Mouse (Mus musculus) heart, adult 2 months (tissue): ENCODE data around the gene 5530401A14Rik.

Source experiments
- CTCF ChIP-seq: fragments of 200-600 bp; IDR thresholded peaks from 2 replicates; pipeline ENCODE4 v1.8.1; 2022; ENCODE audit warnings: antibody characterized with exemption, mild to moderate bottlenecking, moderate library complexity
- EP300 ChIP-seq: fragments of 200-500 bp; IDR thresholded peaks from 2 replicates; pipeline ENCODE4 v1.6.1; 2011; ENCODE audit warnings: low read depth, low read length, control low read depth; ENCODE audit not compliant: insufficient read depth

- TF ChIP-seq CTCF (no peak), EP300 (no peak)
Measured at GRCm38 (mm10) chr11:81913071-81913470, 52.6 kb downstream of the 5530401A14Rik start.
